Mouse (Mus musculus) forebrain, embryonic 11.5 days (tissue): ENCODE measurements around the gene Cln6. TPM values are rescaled to one million over a fixed set of nuclear protein-coding genes. Genes with fewer than 3 reads are reported as not detected.

ENCODE experiments used
- ATAC-seq: fragments of 200-750 bp; cut with Nextera tagmentation; replicated peaks from 2 replicates; pipeline ENCODE4 v1.8.0; 2017; ENCODE audit warnings: moderate TSS enrichment; ENCODE audit not compliant: low FRiP score
- DNase-seq: peaks from one replicate; pipeline ENCODE4 v3.0.0-alpha.2; 2017; ENCODE audit warnings: low spot score
- H3K27ac ChIP-seq: fragments of 300-500 bp; sonication (generic); 2 replicates; pipeline ENCODE4 v1.5.1; 2014; ENCODE audit warnings: low read depth, low read length
- H3K27me3 ChIP-seq: fragments of 300-500 bp; sonication (generic); 2 replicates; pipeline ENCODE4 v1.6.1; 2014; ENCODE audit warnings: mild to moderate bottlenecking, low read length, mixed read lengths; ENCODE audit not compliant: control insufficient read depth, insufficient read depth
- H3K36me3 ChIP-seq: fragments of 300-500 bp; sonication (generic); 2 replicates; pipeline ENCODE4 v1.6.1; 2014; ENCODE audit warnings: mild to moderate bottlenecking, low read length, moderate library complexity, mixed read lengths; ENCODE audit not compliant: control insufficient read depth, insufficient read depth
- H3K4me1 ChIP-seq: fragments of 300-500 bp; sonication (generic); replicated peaks from 2 replicates; pipeline ENCODE4 v1.6.1; 2014; ENCODE audit warnings: low read length, mixed read lengths; ENCODE audit not compliant: control insufficient read depth, insufficient read depth
- H3K4me2 ChIP-seq: fragments of 300-500 bp; sonication (generic); 2 replicates; pipeline ENCODE4 v1.6.1; 2014; ENCODE audit warnings: low read depth, mild to moderate bottlenecking, low read length, moderate library complexity, mixed read lengths; ENCODE audit not compliant: severe bottlenecking
- H3K4me3 ChIP-seq: fragments of 300-500 bp; sonication (generic); 2 replicates; pipeline ENCODE4 v1.5.1; 2014; ENCODE audit warnings: low read depth, low read length
- H3K9ac ChIP-seq: fragments of 300-500 bp; sonication (generic); 2 replicates; pipeline ENCODE4 v1.6.1; 2014; ENCODE audit warnings: low read length
- H3K9me3 ChIP-seq: fragments of 300-500 bp; sonication (generic); 2 replicates; pipeline ENCODE4 v1.6.1; 2016; ENCODE audit warnings: low read length, mixed read lengths; ENCODE audit not compliant: control insufficient read depth
- WGBS: fragments of 180-500 bp; shearing (Covaris S2); extraction: QIAGEN DNeasy Blood & Tissue Kit; methylation state at CpG from one replicate; pipeline ENCODE4 v1.1.7; 2014; 5-methylcytosine and 5-hydroxymethylcytosine counted together
- polyA plus RNA-seq: library from polyadenylated mRNA; unstranded; fragments of >200 nt; fragmentation: Nextera tagmentation; extraction: Ambion mirVana; gene quantifications from 2 replicates; pipeline ENCODE4 v1.2.1, GENCODE M21; 2014

The Cln6 gene
- polyA plus RNA-seq, 1 experiment from 2014 or later, result 14.5 TPM

GRCm38 (mm10) chr9:62838146-62838505, 459 bp upstream of the Cln6 start:
- peak overlapping the region; percentile 47 for H3K4me3 ChIP-seq
- ATAC-seq (no peak; the same call in 1 of the 2 replicates), DNase-seq (no peak)
- peaks cover 8% of the 10 kb centered on the region; the same call in 1 of the 2 replicates for H3K4me1 ChIP-seq
- no peaks in the 10 kb centered on the region for H3K9me3 ChIP-seq
- WGBS, result 15% methylated on average over 8 of the region's 8 CpGs
- no peak overlapping the region for H3K9ac ChIP-seq
- H3K4me2 ChIP-seq, result peak overlapping the region; percentile 65
- H3K36me3 ChIP-seq, result no peaks in the 10 kb centered on the region
- H3K27ac ChIP-seq, result no peak overlapping the region; the same call in 1 of the 2 replicates
- H3K27me3 ChIP-seq, result no peaks in the 10 kb centered on the region

GRCm38 (mm10) chr9:62839172-62839770, 686 bp downstream of the Cln6 start:
- no peaks in the 10 kb centered on the region for H3K9me3 ChIP-seq
- H3K4me3 ChIP-seq, result peak overlapping the region; percentile 47
- no peaks in the 10 kb centered on the region for H3K36me3 ChIP-seq
- peak overlapping the region; percentile 60 for H3K27ac ChIP-seq
- H3K27me3 ChIP-seq, result no peaks in the 10 kb centered on the region
- 22% methylated on average over 14 of the region's 14 CpGs for WGBS
- H3K4me2 ChIP-seq, result peak overlapping the region; percentile 65
- peak overlapping the region; percentile 79 for H3K9ac ChIP-seq
- ATAC-seq (no peak), DNase-seq (peak; percentile 65)
- peaks cover 8% of the 10 kb centered on the region; the same call in 1 of the 2 replicates for H3K4me1 ChIP-seq

- H3K9ac ChIP-seq, result no peak overlapping the region
- no peaks in the 10 kb centered on the region for H3K36me3 ChIP-seq
- no peak overlapping the region for H3K4me2 ChIP-seq
- H3K27ac ChIP-seq, result no peak overlapping the region
- peaks cover 8% of the 10 kb centered on the region; the same call in 1 of the 2 replicates for H3K4me1 ChIP-seq
- no peaks in the 10 kb centered on the region for H3K27me3 ChIP-seq
- ATAC-seq, result no peak
- H3K4me3 ChIP-seq, result no peak overlapping the region
- WGBS, result 73% methylated on average over 10 of the region's 10 CpGs
- no peak for DNase-seq
- H3K9me3 ChIP-seq, result no peaks in the 10 kb centered on the region
Observed at GRCm38 (mm10) chr9:62843356-62844024, 4.9 kb downstream of the Cln6 start.

- no peak overlapping the region for H3K27ac ChIP-seq
- no peak for DNase-seq
Observed at GRCm38 (mm10) chr9:62844461-62844860, 5.9 kb downstream of the Cln6 start.

GRCm38 (mm10) chr9:62847694-62848093, 9.1 kb downstream of the Cln6 start:
- WGBS, result 7% methylated on average over 3 of the region's 3 CpGs
- Histone ChIP-seq H3K4me2 (no peak overlapping the region), H3K27me3 (no peaks in the 10 kb centered on the region), H3K9me3 (no peaks in the 10 kb centered on the region), H3K4me1 (no peaks in the 10 kb centered on the region), H3K4me3 (no peak overlapping the region), H3K36me3 (no peaks in the 10 kb centered on the region), H3K27ac (no peak overlapping the region), H3K9ac (no peak overlapping the region)
- ATAC-seq (no peak; the same call in 1 of the 2 replicates), DNase-seq (peak; percentile 93)

More at GRCm38 (mm10) chr9:62844461-62844860, 5.9 kb downstream of the Cln6 start:
- 93% methylated on average over 5 of the region's 5 CpGs for WGBS
- no peaks in the 10 kb centered on the region for H3K9me3 ChIP-seq
- no peak overlapping the region for H3K4me2 ChIP-seq
- H3K9ac ChIP-seq, result no peak overlapping the region
- H3K4me1 ChIP-seq, result peaks cover 4% of the 10 kb centered on the region; the same call in 1 of the 2 replicates
- H3K27me3 ChIP-seq, result no peaks in the 10 kb centered on the region
- H3K4me3 ChIP-seq, result no peak overlapping the region
- ATAC-seq, result no peak
- H3K36me3 ChIP-seq, result no peaks in the 10 kb centered on the region

GRCm38 (mm10) chr9:62848641-62849040, 10.1 kb downstream of the Cln6 start:
- DNase-seq (no peak), ATAC-seq (no peak)
- Histone ChIP-seq H3K9me3 (no peaks in the 10 kb centered on the region), H3K9ac (no peak overlapping the region), H3K36me3 (no peaks in the 10 kb centered on the region), H3K4me1 (no peaks in the 10 kb centered on the region), H3K27me3 (no peaks in the 10 kb centered on the region), H3K4me2 (no peak overlapping the region), H3K4me3 (no peak overlapping the region), H3K27ac (no peak overlapping the region)
- 85% methylated on average over 3 of the region's 3 CpGs for WGBS

GRCm38 (mm10) chr9:62851571-62851970, 13.0 kb downstream of the Cln6 start:
- no peak overlapping the region for H3K4me2 ChIP-seq
- H3K27ac ChIP-seq, result no peak overlapping the region
- H3K9ac ChIP-seq, result no peak overlapping the region
- DNase-seq (no peak), ATAC-seq (no peak)
- no peaks in the 10 kb centered on the region for H3K9me3 ChIP-seq
- H3K4me1 ChIP-seq, result no peaks in the 10 kb centered on the region
- H3K4me3 ChIP-seq, result no peak overlapping the region
- H3K36me3 ChIP-seq, result no peaks in the 10 kb centered on the region
- H3K27me3 ChIP-seq, result no peaks in the 10 kb centered on the region
- whole genome bisulfite sequencing, result 73% methylated on average over 2 of the region's 2 CpGs

GRCm38 (mm10) chr9:62854483-62854882, 15.9 kb downstream of the Cln6 start:
- H3K4me2 ChIP-seq, result no peak overlapping the region
- WGBS, result 73% methylated on average over 4 of the region's 4 CpGs
- DNase-seq (no peak), ATAC-seq (no peak)
- H3K27ac ChIP-seq, result no peak overlapping the region
- peaks cover 6% of the 10 kb centered on the region; the same call in 1 of the 2 replicates for H3K4me1 ChIP-seq
- no peaks in the 10 kb centered on the region for H3K9me3 ChIP-seq
- H3K27me3 ChIP-seq, result no peaks in the 10 kb centered on the region
- H3K36me3 ChIP-seq, result no peaks in the 10 kb centered on the region
- H3K9ac ChIP-seq, result no peak overlapping the region
- H3K4me3 ChIP-seq, result no peak overlapping the region
